Mouse (Mus musculus) forebrain, embryonic 10.5 days (tissue): ENCODE results near the gene Pgr. TPM values are rescaled to one million over a fixed set of nuclear protein-coding genes. Genes with fewer than 3 reads are reported as not detected.
A peak's percentile ranks its signal among the peaks of the same experiment; 100 is the strongest.

Experiments
- DNase-seq: peaks from one replicate; pipeline ENCODE4 v3.0.0-alpha.2; 2017; ENCODE audit warnings: low spot score; ENCODE audit errors: extremely low spot score
- H3K27ac ChIP-seq: fragments of 300-500 bp; sonication (generic); 2 replicates; pipeline ENCODE4 v1.5.1; 2016; ENCODE audit warnings: mild to moderate bottlenecking
- H3K27me3 ChIP-seq: fragments of 300-500 bp; sonication (generic); 2 replicates; pipeline ENCODE4 v1.6.1; 2016; ENCODE audit warnings: mild to moderate bottlenecking; ENCODE audit not compliant: poor library complexity, severe bottlenecking
- H3K36me3 ChIP-seq: fragments of 300-500 bp; sonication (generic); replicated peaks from 2 replicates; pipeline ENCODE4 v1.6.1; 2016; ENCODE audit warnings: mild to moderate bottlenecking, moderate library complexity
- H3K4me1 ChIP-seq: fragments of 300-500 bp; sonication (generic); 2 replicates; pipeline ENCODE4 v1.6.1; 2016
- H3K4me3 ChIP-seq: fragments of 300-500 bp; sonication (generic); 2 replicates; pipeline ENCODE4 v1.5.1; 2016; ENCODE audit warnings: mild to moderate bottlenecking, moderate library complexity
- H3K9me3 ChIP-seq: fragments of 300-500 bp; sonication (generic); 2 replicates; pipeline ENCODE4 v1.6.1; 2016; ENCODE audit warnings: mild to moderate bottlenecking, moderate library complexity
- WGBS: fragments of 180-500 bp; shearing (Covaris S2); methylation state at CpG from one replicate; pipeline ENCODE4 v1.1.7; 2016; 5-methylcytosine and 5-hydroxymethylcytosine counted together
- polyA plus RNA-seq: library from polyadenylated mRNA; unstranded; fragments of >200 nt; fragmentation: Nextera tagmentation; extraction: Ambion mirVana; gene quantifications from 2 replicates; pipeline ENCODE4 v1.2.1, GENCODE M21; 2016

The Pgr gene
- 0.20 and 0.25 TPM in 2 replicates for polyA plus RNA-seq

DNA sequence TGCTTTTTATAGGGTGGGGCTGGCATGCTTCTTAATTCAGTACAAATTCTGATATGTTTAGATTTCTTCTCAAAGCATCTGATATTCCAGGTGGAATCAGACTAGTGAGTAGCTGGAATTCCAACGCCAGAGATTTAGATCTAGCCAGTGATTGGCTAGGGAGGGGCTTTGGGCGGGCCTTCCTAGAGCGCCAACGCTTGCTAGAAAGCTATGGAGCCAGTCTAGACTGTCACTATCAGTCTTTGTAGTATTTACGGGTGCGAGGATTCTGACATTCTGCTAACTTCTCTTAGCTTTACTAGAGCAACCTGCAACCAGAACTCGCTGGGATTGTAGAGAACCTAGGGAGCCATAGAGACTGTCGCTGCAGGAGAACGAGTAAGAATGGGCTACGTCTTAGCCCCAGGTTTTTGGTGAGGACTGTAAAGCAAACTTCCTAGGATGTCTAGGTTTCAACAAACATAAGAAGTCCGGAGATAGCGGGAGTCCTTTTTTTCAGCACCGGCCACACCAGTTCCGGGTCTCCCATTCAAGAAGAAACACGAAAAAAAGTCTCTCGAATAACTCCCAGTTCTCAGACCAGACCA, at the start of gene Pgr:
Gene Pgr (plus strand): TSS at position 218 of the 587 bp plus-strand sequence.
- peaks cover 58% of the 10 kb centered on the region for H3K27me3 ChIP-seq

DNA sequence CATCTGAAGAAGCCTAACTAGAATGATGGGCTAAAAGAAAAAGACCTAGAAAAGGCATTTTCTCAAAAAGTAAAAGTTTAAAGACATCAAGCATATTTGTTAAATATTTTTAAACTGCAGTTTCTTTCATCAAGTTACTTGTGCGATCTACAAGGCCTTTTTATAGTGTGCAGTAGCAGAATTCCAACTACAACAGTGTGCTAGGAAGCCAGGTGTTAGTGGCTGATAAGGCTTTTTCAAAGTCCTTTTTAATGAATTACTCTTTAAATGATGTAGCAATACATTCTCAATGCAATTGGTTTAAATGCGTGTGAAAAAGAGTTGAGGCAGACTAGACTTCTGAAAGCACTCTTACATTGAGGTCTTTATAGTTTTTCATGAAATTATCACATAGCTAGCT, 42.2 kb upstream of the Pgr start:
- no peaks in the 10 kb centered on the region for H3K36me3 ChIP-seq
- 94% methylated on average over 2 of the region's 2 CpGs for WGBS

More for the DNA sequence above, at the start of gene Pgr:
- Histone ChIP-seq H3K4me1 (peaks cover 24% of the 10 kb centered on the region), H3K36me3 (no peaks in the 10 kb centered on the region), H3K9me3 (no peaks in the 10 kb centered on the region), H3K4me3 (peak within 1 kb of the TSS; percentile 70), H3K27ac (no peak within 1 kb of the TSS)
- WGBS = under 1% methylated on average over 16 of the region's 16 CpGs
- peak; percentile 21 for DNase-seq

DNA sequence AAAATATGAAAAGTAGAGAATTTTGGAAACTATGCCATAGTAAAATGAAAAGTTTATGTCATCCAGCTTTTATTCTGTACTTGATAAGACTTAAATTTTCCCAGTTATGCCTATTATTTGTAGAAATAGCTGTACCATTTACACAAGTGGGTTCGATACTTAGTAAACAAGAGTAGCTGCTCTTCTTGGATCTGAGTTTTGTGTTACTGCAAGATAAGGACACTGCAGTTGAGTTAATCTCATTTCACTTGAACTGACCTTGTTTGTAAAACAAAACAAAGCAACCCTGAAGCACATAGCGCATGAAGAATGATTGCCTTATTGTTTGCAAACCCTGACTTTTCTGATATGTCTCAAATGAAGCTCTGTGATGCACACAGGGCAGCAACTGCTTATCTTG, 31.1 kb upstream of the Pgr start:
- Histone ChIP-seq H3K4me3 (no peak overlapping the region), H3K9me3 (no peaks in the 10 kb centered on the region), H3K27me3 (no peaks in the 10 kb centered on the region), H3K36me3 (no peaks in the 10 kb centered on the region), H3K27ac (no peak overlapping the region), H3K4me1 (no peaks in the 10 kb centered on the region)
- DNase-seq = no peak
- WGBS = 92% methylated on average over 2 of the region's 2 CpGs

More for the DNA sequence above, 42.2 kb upstream of the Pgr start:
- Histone ChIP-seq H3K4me3 (no peak overlapping the region), H3K27me3 (no peaks in the 10 kb centered on the region), H3K27ac (no peak overlapping the region), H3K4me1 (no peaks in the 10 kb centered on the region), H3K9me3 (no peaks in the 10 kb centered on the region)
- DNase-seq = no peak

DNA sequence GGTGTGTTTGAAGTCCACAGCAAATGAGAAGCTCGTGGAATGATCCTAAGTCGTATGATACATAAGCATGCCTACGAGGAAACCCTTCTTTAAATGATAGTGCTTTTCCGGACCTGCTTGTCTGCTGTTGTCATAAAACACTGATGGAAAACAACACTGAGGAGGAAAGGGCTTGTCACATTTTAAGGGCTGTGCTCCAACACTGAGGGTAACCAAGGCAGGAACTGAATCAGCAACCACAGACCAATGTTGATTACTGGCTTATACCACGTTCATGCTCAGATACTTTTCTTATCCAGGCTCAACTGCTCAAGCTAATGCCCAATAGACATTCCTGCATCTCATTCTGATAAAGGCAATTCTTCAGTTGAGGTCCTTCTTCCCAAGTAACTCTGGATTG, 4.4 kb upstream of the Pgr start:
- Histone ChIP-seq H3K4me3 (no peak overlapping the region), H3K27me3 (peaks cover 23% of the 10 kb centered on the region), H3K36me3 (no peaks in the 10 kb centered on the region), H3K9me3 (no peaks in the 10 kb centered on the region), H3K27ac (no peak overlapping the region), H3K4me1 (peaks cover 6% of the 10 kb centered on the region)
- WGBS = 92% methylated on average over 5 of the region's 5 CpGs
- no peak for DNase-seq

DNA sequence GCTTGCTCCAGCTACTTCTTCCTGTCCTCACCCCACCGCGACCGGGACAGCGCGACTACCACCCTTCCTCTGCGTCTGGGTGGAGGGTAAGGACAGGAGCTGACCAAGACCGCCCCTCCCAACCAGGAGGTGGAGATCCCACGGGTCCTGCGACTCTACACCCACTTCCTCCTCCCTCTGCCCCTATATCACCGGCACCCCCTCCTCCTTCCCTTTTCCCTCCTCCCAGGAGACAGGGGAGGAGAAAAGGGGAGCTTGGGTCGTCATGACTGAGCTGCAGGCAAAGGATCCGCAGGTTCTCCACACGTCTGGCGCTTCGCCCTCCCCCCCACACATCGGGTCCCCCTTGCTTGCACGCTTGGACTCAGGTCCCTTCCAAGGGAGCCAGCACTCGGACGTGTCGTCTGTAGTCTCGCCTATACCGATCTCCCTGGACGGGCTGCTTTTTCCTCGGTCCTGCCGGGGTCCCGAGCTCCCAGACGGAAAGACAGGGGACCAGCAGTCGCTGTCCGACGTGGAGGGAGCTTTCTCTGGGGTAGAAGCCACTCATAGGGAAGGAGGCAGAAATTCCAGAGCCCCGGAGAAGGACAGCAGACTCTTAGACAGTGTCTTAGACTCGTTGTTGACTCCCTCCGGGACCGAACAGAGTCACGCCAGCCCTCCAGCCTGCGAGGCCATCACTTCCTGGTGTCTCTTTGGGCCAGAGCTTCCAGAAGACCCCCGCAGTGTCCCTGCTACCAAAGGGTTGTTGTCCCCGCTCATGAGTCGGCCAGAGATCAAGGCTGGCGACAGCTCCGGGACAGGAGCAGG, 775 bp downstream of the Pgr start:
- Histone ChIP-seq H3K4me3 (peak overlapping the region; percentile 70), H3K36me3 (no peaks in the 10 kb centered on the region), H3K4me1 (peaks cover 24% of the 10 kb centered on the region), H3K9me3 (no peaks in the 10 kb centered on the region), H3K27ac (no peak overlapping the region), H3K27me3 (peaks cover 58% of the 10 kb centered on the region)
- 0% methylated on average over 41 of the region's 41 CpGs for WGBS
- peak; percentile 43 for DNase-seq

DNA sequence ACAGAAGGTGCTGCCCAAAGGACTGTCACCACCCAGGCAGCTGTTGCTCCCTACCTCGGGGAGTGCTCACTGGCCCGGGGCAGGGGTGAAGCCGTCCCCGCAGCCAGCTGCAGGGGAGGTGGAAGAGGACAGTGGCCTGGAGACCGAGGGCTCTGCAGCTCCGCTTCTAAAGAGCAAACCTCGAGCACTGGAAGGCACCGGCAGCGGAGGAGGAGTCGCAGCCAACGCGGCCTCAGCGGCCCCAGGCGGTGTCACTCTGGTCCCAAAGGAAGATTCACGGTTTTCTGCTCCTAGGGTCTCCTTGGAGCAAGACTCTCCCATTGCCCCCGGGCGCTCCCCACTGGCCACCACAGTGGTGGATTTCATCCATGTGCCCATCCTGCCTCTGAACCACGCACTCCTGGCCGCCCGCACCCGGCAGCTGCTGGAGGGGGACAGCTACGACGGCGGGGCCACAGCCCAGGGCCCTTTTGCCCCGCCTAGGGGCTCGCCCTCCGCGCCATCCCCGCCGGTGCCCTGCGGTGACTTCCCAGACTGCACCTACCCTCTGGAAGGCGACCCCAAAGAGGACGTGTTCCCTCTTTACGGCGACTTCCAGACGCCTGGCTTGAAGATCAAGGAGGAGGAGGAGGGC, 1.5 kb downstream of the Pgr start:
- no peaks in the 10 kb centered on the region for H3K9me3 ChIP-seq
- WGBS = under 1% methylated on average over 35 of the region's 36 CpGs
- H3K4me1 ChIP-seq = peaks cover 24% of the 10 kb centered on the region
- peak; percentile 47 for DNase-seq
- H3K4me3 ChIP-seq = peak overlapping the region; percentile 70
- peak overlapping the region; percentile 72 for H3K27ac ChIP-seq
- peaks cover 58% of the 10 kb centered on the region for H3K27me3 ChIP-seq
- no peaks in the 10 kb centered on the region for H3K36me3 ChIP-seq

DNA sequence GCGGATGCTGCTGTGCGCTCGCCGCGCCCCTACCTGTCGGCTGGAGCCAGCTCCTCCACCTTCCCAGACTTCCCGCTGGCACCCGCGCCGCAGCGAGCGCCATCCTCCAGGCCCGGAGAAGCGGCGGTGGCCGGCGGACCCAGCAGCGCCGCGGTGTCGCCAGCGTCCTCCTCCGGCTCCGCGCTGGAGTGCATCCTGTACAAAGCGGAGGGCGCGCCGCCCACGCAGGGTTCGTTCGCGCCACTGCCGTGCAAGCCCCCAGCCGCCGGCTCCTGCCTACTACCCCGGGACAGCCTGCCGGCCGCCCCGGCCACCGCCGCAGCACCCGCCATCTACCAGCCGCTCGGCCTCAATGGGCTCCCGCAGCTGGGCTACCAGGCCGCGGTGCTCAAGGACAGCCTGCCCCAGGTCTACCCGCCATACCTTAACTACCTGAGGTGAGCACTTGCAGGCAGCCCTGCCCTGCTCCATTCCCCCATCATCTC, 2.1 kb downstream of the Pgr start:
- Histone ChIP-seq H3K4me3 (peak overlapping the region; percentile 70), H3K9me3 (no peaks in the 10 kb centered on the region), H3K4me1 (peaks cover 24% of the 10 kb centered on the region), H3K36me3 (no peaks in the 10 kb centered on the region), H3K27ac (peak overlapping the region; percentile 72), H3K27me3 (peaks cover 58% of the 10 kb centered on the region)
- 0% methylated on average over 49 of the region's 49 CpGs for WGBS
- DNase-seq = no peak

DNA sequence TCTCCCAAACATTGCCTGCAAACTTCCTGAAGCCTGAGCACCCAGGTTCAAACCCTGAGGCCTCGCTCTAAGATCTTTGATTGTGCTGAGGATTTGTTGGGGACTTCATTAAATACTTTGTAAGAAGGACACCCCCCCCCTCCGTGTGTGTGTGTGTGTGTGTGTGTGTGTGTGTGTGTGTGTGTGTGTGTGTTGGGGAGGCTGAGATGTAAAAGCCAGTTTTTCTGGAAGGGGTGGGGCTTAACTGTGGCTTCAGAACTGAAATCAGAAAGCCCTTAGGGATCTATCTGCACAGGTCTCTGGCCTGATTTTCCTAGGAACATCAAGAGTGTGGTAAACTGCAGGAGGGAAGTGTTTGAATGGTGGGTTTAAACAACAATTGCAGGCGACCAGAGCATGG, 2.6 kb downstream of the Pgr start:
- DNase-seq = no peak
- H3K27ac ChIP-seq = no peak overlapping the region
- H3K4me1 ChIP-seq = peaks cover 24% of the 10 kb centered on the region
- peaks cover 58% of the 10 kb centered on the region for H3K27me3 ChIP-seq
- H3K36me3 ChIP-seq = no peaks in the 10 kb centered on the region
- WGBS = 21% methylated on average over 3 of the region's 3 CpGs
- no peaks in the 10 kb centered on the region for H3K9me3 ChIP-seq
- peak overlapping the region; percentile 70 for H3K4me3 ChIP-seq

DNA sequence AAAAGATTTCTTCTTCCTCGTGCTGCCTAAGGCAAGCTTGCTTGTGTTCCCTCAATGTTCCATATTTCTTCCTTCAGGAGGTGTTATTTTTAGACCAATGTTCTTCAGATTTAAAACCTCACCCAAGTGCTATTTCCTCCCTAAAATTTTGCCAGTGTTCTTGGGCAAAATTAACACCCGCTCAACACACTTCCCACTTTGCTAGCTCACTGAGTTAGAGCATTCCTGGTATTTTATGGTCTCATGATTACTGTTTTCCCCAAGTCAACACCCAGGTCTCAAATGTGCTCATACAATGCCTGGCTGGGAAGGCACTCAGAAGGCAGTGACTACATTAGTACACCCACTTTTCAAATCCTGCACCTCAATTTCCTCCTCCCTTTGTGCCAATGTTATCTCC, 27.9 kb downstream of the Pgr start:
- WGBS = 92% methylated on average over 2 of the region's 2 CpGs
- Histone ChIP-seq H3K4me3 (no peak overlapping the region), H3K9me3 (no peaks in the 10 kb centered on the region), H3K27ac (no peak overlapping the region), H3K4me1 (no peaks in the 10 kb centered on the region), H3K36me3 (no peaks in the 10 kb centered on the region), H3K27me3 (no peaks in the 10 kb centered on the region)
- DNase-seq = no peak

DNA sequence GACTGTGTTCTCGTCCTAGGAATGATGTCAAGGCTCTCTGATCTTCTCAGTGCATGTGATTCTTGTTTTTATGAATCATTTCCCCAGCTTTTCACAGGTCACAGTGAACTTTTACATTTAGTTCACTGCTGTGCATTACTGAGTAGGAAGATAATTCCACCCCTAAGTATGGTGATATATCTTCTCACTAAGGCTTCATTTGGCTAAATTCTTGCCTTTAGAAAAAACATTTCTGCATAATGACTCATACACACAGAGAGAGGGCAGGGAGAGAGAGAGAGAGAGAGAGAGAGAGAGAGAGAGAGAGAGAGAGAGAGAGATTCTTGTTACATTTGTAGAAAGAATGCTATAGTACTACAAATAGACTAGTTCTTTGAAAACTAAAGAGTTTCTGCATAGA, 38.1 kb downstream of the Pgr start:
- Histone ChIP-seq H3K27ac (no peak overlapping the region), H3K36me3 (no peaks in the 10 kb centered on the region), H3K4me1 (no peaks in the 10 kb centered on the region), H3K9me3 (no peaks in the 10 kb centered on the region), H3K4me3 (no peak overlapping the region), H3K27me3 (no peaks in the 10 kb centered on the region)
- no peak for DNase-seq
- 48% methylated on average over 1 of the region's 1 CpGs for WGBS

DNA sequence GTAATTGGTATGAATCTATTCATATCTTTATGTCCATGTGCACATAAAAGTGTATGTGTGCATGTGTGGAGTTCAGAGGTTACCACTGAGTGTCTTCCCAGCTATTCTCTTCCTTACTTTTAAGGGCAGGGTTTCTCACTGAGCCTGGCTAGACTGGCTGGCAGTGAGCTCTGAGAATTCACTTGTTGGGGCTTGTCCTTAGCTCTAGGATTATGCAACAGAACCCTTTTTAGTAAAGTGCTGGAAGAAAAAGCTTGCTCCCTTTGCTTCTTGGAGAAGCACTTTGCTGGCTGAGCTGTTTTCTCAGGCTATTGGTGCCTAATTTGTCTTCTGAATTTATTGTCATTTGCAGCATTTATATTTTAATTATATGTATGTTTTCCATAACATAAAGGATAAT, 53.7 kb downstream of the Pgr start:
- no peaks in the 10 kb centered on the region for H3K27me3 ChIP-seq
- H3K4me1 ChIP-seq = no peaks in the 10 kb centered on the region
- H3K36me3 ChIP-seq = no peaks in the 10 kb centered on the region
- H3K9me3 ChIP-seq = no peaks in the 10 kb centered on the region
- no peak overlapping the region for H3K27ac ChIP-seq
- no peak for DNase-seq
- H3K4me3 ChIP-seq = no peak overlapping the region

DNA sequence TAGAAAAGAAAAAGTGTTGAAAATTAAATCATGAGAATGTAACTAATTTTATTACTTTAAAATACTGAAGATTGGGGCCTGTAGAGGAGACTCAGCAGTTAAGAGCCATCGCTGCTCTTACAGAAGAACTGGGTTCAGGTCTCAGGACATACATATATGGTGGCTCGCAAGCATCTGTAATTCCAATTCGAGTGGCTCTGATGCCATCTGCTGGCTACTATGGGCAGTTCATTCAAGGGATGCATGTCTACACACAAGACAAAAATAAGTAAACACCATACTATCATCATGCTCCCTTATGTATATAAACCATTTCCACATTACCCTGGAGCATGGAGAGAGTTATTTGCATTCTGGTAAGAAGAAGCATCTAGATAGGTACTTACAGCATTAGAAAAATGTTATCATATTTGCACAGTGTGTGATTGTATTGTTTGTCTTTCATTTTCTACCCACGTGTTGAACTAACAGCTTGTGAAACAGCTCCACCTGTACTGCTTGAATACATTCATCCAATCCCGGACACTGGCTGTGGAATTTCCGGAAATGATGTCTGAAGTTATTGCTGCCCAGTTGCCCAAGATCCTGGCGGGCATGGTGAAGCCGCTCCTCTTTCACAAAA, 65.0 kb downstream of the Pgr start:
- Histone ChIP-seq H3K27ac (no peak overlapping the region), H3K27me3 (no peaks in the 10 kb centered on the region), H3K4me1 (no peaks in the 10 kb centered on the region), H3K9me3 (no peaks in the 10 kb centered on the region), H3K4me3 (no peak overlapping the region), H3K36me3 (no peaks in the 10 kb centered on the region)
- WGBS = 71% methylated on average over 8 of the region's 8 CpGs
- DNase-seq = peak; percentile 21
